ENCODE assay signal across 16 mouse cellular contexts in genomic region chr15:77127737-77128136, GRCm38 (mm10).
"Had no signal": no experiment of that assay in that cellular context is flagged by ENCODE, and none has a peak within 500 bp of the region (broad histone marks: within the 10 kb centered on the region; RNA-seq: fewer than 3 reads in every experiment).

No protein-coding gene starts in this region.

- H3K27me3 ChIP-seq: neural tube, embryonic 12.5 days; neural tube, embryonic 13.5 days; neural tube, embryonic 15.5 days; stomach, embryonic 15.5 days had no signal

- H3K9me3 ChIP-seq: neural tube, embryonic 12.5 days; neural tube, embryonic 13.5 days; neural tube, embryonic 15.5 days; stomach, embryonic 15.5 days had no signal

- H3K4me3 ChIP-seq: neural tube, embryonic 12.5 days; neural tube, embryonic 13.5 days; neural tube, embryonic 15.5 days; stomach, embryonic 15.5 days had no signal

- H3K4me2 ChIP-seq: neural tube, embryonic 12.5 days; neural tube, embryonic 13.5 days; neural tube, embryonic 15.5 days; stomach, embryonic 15.5 days had no signal

- H3K27ac ChIP-seq: neural tube, embryonic 12.5 days; neural tube, embryonic 13.5 days; neural tube, embryonic 15.5 days; stomach, embryonic 15.5 days had no signal

- H3K9ac ChIP-seq: neural tube, embryonic 12.5 days; neural tube, embryonic 13.5 days; neural tube, embryonic 15.5 days; stomach, embryonic 15.5 days had no signal

- DNase-seq: retina, postnatal 1 day; right cerebral cortex, adult 18-20 months; right cerebral cortex, postnatal 14 days; right cerebral cortex, postnatal 25 days; right cerebral cortex, postnatal 4 days; spleen, adult 18-20 months; thymus, adult 18-20 months; thymus, adult 2 months; thymus, postnatal 14 days; thymus, postnatal 25 days; thymus, postnatal 36 days; thymus, postnatal 4 days had no signal

- H3K4me1 ChIP-seq: neural tube, embryonic 12.5 days; stomach, embryonic 15.5 days had no signal
